In the genomic region with DNA sequence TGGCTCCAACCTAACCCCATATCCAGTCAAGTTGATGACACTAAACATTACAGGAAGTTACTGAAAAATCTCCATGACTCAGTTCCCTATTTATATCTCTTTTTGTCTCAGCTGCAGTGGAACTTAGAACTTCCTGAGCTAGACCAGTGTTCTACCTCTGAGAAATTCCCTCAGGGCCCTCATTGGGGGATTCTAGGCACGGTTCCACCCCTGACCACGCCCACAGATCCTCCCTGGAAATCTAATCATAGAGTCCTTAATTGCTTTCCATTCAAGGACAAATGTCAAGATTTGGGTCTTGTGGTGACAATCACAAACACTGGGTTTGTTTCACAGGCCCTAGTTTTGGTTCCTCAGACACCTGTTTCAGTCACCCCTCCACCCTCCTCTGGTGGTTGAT, we compare ENCODE assay signal across 21 mouse cellular contexts. TPM values are rescaled to one million over a fixed set of nuclear protein-coding genes. Genes with fewer than 3 reads are reported as not detected.
DNase-seq lines count a peak whose midpoint lies in the region; ATAC-seq and TF ChIP-seq lines count a peak whose summit lies in the region.
"Had no signal": no experiment of that assay in that cellular context is flagged by ENCODE, and none has a peak within 500 bp of the region (broad histone marks: within the 10 kb centered on the region; RNA-seq: fewer than 3 reads in every experiment).

No protein-coding gene starts in this region.

- no peak for TF ChIP-seq CTCF in kidney, adult 2 months (conservative IDR thresholded peaks at IDR 0.05; ENCODE audit: insufficient read depth, insufficient read length, low read depth, low read length)
- TF ChIP-seq CTCF in CH12.LX (conservative IDR thresholded peaks at IDR 0.05 in 1 of 2, IDR thresholded peaks at IDR 0.05 in 1 of 2; ENCODE audit: low read depth in 2 of 2, low read length in 2 of 2) = no peak
- no peak for TF ChIP-seq CTCF in layer of hippocampus, adult 2 months (conservative IDR thresholded peaks at IDR 0.05)

- no peak overlapping the region for H3K27ac ChIP-seq in kidney, adult 2 months (ENCODE audit: insufficient read depth, low read depth, low read length)
- H3K27ac ChIP-seq in CH12.LX (ENCODE audit: insufficient read depth, low read depth) = peak overlapping the region; percentile 93
- H3K27ac ChIP-seq in layer of hippocampus, adult 2 months = no peak overlapping the region
- H3K27ac ChIP-seq: embryonic facial prominence, embryonic 12.5 days; hindbrain, embryonic 14.5 days; liver, embryonic 13.5 days; midbrain, embryonic 12.5 days had no signal

- WGBS in kidney, adult 2 months = 38% methylated on average over 2 of the region's 2 CpGs

- ATAC-seq in megakaryocyte, adult 5-6 weeks (ENCODE audit: poor library complexity, severe bottlenecking) = peak; percentile 76
- ATAC-seq: activated CD4-positive, CD25-positive, alpha-beta regulatory T cell, adult 4 months; intestine, embryonic 16.5 days had no signal

- H3K4me3 ChIP-seq in kidney, adult 2 months (ENCODE audit: insufficient read depth, low read depth, low read length) = no peak overlapping the region
- H3K4me3 ChIP-seq in CH12.LX (replicated peaks in 1 of 3; ENCODE audit: low read depth in 2 of 3, low read length in 2 of 3, poor library complexity in 1 of 3) = no peak overlapping the region
- no peak overlapping the region for H3K4me3 ChIP-seq in layer of hippocampus, adult 2 months
- H3K4me3 ChIP-seq: embryonic facial prominence, embryonic 12.5 days; liver, embryonic 13.5 days; midbrain, embryonic 12.5 days; myocyte had no signal

- H3K4me2 ChIP-seq in CH12.LX (ENCODE audit: insufficient read depth, low read depth, poor library complexity, severe bottlenecking) = peak overlapping the region; percentile 54; the same call in 1 of the 2 replicates
- H3K4me2 ChIP-seq: embryonic facial prominence, embryonic 12.5 days; hindbrain, embryonic 14.5 days; liver, embryonic 13.5 days; midbrain, embryonic 12.5 days had no signal

- H3K27me3 ChIP-seq in kidney, adult 2 months (replicated peaks; ENCODE audit: control insufficient read depth, insufficient read depth, low read length) = no peaks in the 10 kb centered on the region
- H3K27me3 ChIP-seq in CH12.LX (replicated peaks) = no peaks in the 10 kb centered on the region
- H3K27me3 ChIP-seq: embryonic facial prominence, embryonic 12.5 days; liver, embryonic 13.5 days; midbrain, embryonic 12.5 days had no signal

- DNase-seq in kidney, adult 2 months = peak; percentile 10
- no peak for DNase-seq in kidney, adult 11 months
- DNase-seq in 416B (ENCODE audit: low read depth) = peak; percentile 59
- peak; percentile 78 for DNase-seq in CH12.LX (ENCODE audit: extremely low read depth)
- no peak for DNase-seq in right cerebral cortex, postnatal 4 days
- no peak for DNase-seq in layer of hippocampus, adult 2 months (ENCODE audit: low spot score in 2 of 2)
- DNase-seq: adrenal gland, postnatal 25 days; cerebellum, postnatal 36 days; gastrocnemius, postnatal 10 days; kidney, postnatal 10 days; layer of hippocampus, adult 9-11 months; liver, embryonic 13.5 days; lung, postnatal 10 days; thymus, postnatal 36 days had no signal

- dilution Hi-C loops in CH12.LX (cut with MboI; ENCODE audit: extremely low pct_ligation_motif_present, extremely low pct_unique_long_range_greater_than_20kb, low sequenced_read_pairs) = no loop called here

- 0 out of 2 replicates have a peak overlapping the region, but pooled peaks have one; percentile 1 for H3K9ac ChIP-seq in CH12.LX (ENCODE audit: insufficient read depth, low read depth)
- H3K9ac ChIP-seq: embryonic facial prominence, embryonic 12.5 days; hindbrain, embryonic 14.5 days; liver, embryonic 13.5 days; midbrain, embryonic 12.5 days had no signal

- no peaks in the 10 kb centered on the region for H3K36me3 ChIP-seq in kidney, adult 2 months (ENCODE audit: control insufficient read depth, insufficient read depth, low read length)
- H3K36me3 ChIP-seq in CH12.LX (replicated peaks in 1 of 2; ENCODE audit: control insufficient read depth in 1 of 2, insufficient read depth in 1 of 2, low read length in 1 of 2) = peaks cover 33 to 71% of the 10 kb centered on the region in 2 experiments
- H3K36me3 ChIP-seq: embryonic facial prominence, embryonic 12.5 days; liver, embryonic 13.5 days; midbrain, embryonic 12.5 days had no signal

- no peak for TF ChIP-seq RAD21 in CH12.LX (IDR thresholded peaks at IDR 0.05; ENCODE audit: low read depth, low read length)

- TF ChIP-seq EP300 in CH12.LX (IDR thresholded peaks at IDR 0.05; ENCODE audit: low read length) = peak; percentile 91

- H3K4me1 ChIP-seq in kidney, adult 2 months (ENCODE audit: control insufficient read depth, insufficient read depth, low read length) = no peaks in the 10 kb centered on the region
- H3K4me1 ChIP-seq in CH12.LX (ENCODE audit: control insufficient read depth in 1 of 2, insufficient read depth in 2 of 2) = peaks cover 60 to 86% of the 10 kb centered on the region in 2 experiments
- H3K4me1 ChIP-seq: embryonic facial prominence, embryonic 12.5 days; midbrain, embryonic 12.5 days had no signal

- H3K9me3 ChIP-seq in CH12.LX (replicated peaks; ENCODE audit: low read length) = peaks cover 16% of the 10 kb centered on the region
- H3K9me3 ChIP-seq: embryonic facial prominence, embryonic 12.5 days; liver, embryonic 13.5 days; midbrain, embryonic 12.5 days had no signal

- no peak for TF ChIP-seq POLR2A in kidney, adult 2 months (IDR thresholded peaks at IDR 0.05; ENCODE audit: low read depth, low read length)
- no peak for TF ChIP-seq POLR2A in CH12.LX (IDR thresholded peaks at IDR 0.05; ENCODE audit: low read depth, low read length)

- in situ Hi-C loops in CH12.LX (cut with MboI; ENCODE audit: low pct_ligation_motif_present, low pct_unique_long_range_greater_than_20kb, low sequenced_read_pairs) = no loop called here

- H3K79me2 ChIP-seq in CH12.LX (replicated peaks; ENCODE audit: control insufficient read depth, extremely low read depth, insufficient read depth, poor library complexity, severe bottlenecking) = peaks cover 97% of the 10 kb centered on the region

TF ChIP-seq in CH12.LX, 34 proteins besides CTCF, POLR2A, EP300 and RAD21 (continues in another document):
- TF ChIP-seq NRF1 (IDR thresholded peaks at IDR 0.05; ENCODE audit: low read depth, low read length) (no peak), NELFE (IDR thresholded peaks at IDR 0.05; ENCODE audit: low read depth, low read length) (no peak), UBTF (IDR thresholded peaks at IDR 0.05; ENCODE audit: low read depth, low read length) (no peak), USF2 (conservative IDR thresholded peaks at IDR 0.05; ENCODE audit: low read depth, low read length) (no peak), MAFK (IDR thresholded peaks at IDR 0.05; ENCODE audit: insufficient replicate concordance, low read length) (0 out of 2 replicates have a peak, but pooled peaks have one; percentile 42), MAZ (IDR thresholded peaks at IDR 0.05; ENCODE audit: low read depth, low read length) (0 out of 2 replicates have a peak, but pooled peaks have one; percentile 18), PAX5 (IDR thresholded peaks at IDR 0.05; ENCODE audit: low read length) (no peak), ETS1 (conservative IDR thresholded peaks at IDR 0.05; ENCODE audit: low read depth, low read length) (peak; percentile 91), ZMIZ1 (IDR thresholded peaks at IDR 0.05; ENCODE audit: low read depth, low read length) (no peak), JUN (IDR thresholded peaks at IDR 0.05; ENCODE audit: insufficient read depth, low read depth, low read length) (peak; percentile 84), GABPA (IDR thresholded peaks at IDR 0.05; ENCODE audit: insufficient replicate concordance, low read depth, low read length) (no peak), CHD1 (IDR thresholded peaks at IDR 0.05; ENCODE audit: low read depth, low read length) (no peak), SMC3 (IDR thresholded peaks at IDR 0.05; ENCODE audit: low read depth, low read length) (peak; percentile 9; the same call in 1 of the 2 replicates), ZC3H11A (IDR thresholded peaks at IDR 0.05; ENCODE audit: low read depth, low read length) (no peak), TCF12 (IDR thresholded peaks at IDR 0.05; ENCODE audit: low read depth, low read length) (peak; percentile 59; the same call in 1 of the 2 replicates), MXI1 (IDR thresholded peaks at IDR 0.05; ENCODE audit: low read depth, low read length) (0 out of 2 replicates have a peak, but pooled peaks have one; percentile 12), CHD2 (IDR thresholded peaks at IDR 0.05; ENCODE audit: low read length) (peak; percentile 69), ZKSCAN1 (IDR thresholded peaks at IDR 0.05; ENCODE audit: borderline replicate concordance, low read depth, low read length) (no peak)

RNA-seq across cellular contexts. Expression of a gene that starts 6.2 kb away (rescaled TPM):
- 1.1 and 3.4 TPM in 2 replicates for polyA plus RNA-seq in kidney, adult 2 months (2012; rRNA removed)
- total RNA-seq in CH12.LX (2012; rRNA removed) (84.3 and 108 TPM in 2 replicates), CH12.LX (2014; rRNA removed) (60.3 and 66.7 TPM in 2 replicates)
- 90.9 and 99.8 TPM in 2 replicates for polyA plus RNA-seq in CH12.LX (2012; ENCODE audit: insufficient read length, low read depth)
- total RNA-seq in megakaryocyte, adult 5-6 weeks (2015) = 84.7 and 92.2 TPM in 2 replicates
- total RNA-seq in megakaryocyte, adult 5-6 weeks (2017) = 307 and 321 TPM in 2 replicates
- 1 to 10 TPM; 2.8 to 3.2 TPM for total RNA-seq in layer of hippocampus, adult 2 months (2021)
- polyA plus RNA-seq: myocyte had no signal

RNA-seq across cellular contexts. Expression of a gene that starts 35.8 kb away (rescaled TPM):
- polyA plus RNA-seq in kidney, adult 2 months (2012; rRNA removed) = 30.4 and 35.6 TPM in 2 replicates
- 22.9 and 25.2 TPM in 2 replicates for total RNA-seq in CH12.LX (2012; rRNA removed)
- total RNA-seq in CH12.LX (2014; rRNA removed) = 21.5 and 22.1 TPM in 2 replicates
- polyA plus RNA-seq in CH12.LX (2012; ENCODE audit: insufficient read length, low read depth) = 40.0 and 44.6 TPM in 2 replicates
- 3.6 and 5.4 TPM in 2 replicates for total RNA-seq in megakaryocyte, adult 5-6 weeks (2015)
- total RNA-seq in megakaryocyte, adult 5-6 weeks (2017) = 9.0 and 9.4 TPM in 2 replicates
- total RNA-seq in layer of hippocampus, adult 2 months (2021) = 1 to 10 TPM; 8.2 to 9.8 TPM

RNA-seq across cellular contexts. Expression of a gene that starts 36.8 kb away (rescaled TPM):
- 36.7 and 39.6 TPM in 2 replicates for polyA plus RNA-seq in kidney, adult 2 months (2012; rRNA removed)
- total RNA-seq in CH12.LX (2012; rRNA removed) (23.6 and 32.0 TPM in 2 replicates), CH12.LX (2014; rRNA removed) (17.4 and 20.2 TPM in 2 replicates)
- 25.0 and 26.0 TPM in 2 replicates for polyA plus RNA-seq in CH12.LX (2012; ENCODE audit: insufficient read length, low read depth)
- total RNA-seq in megakaryocyte, adult 5-6 weeks (2015) = 36.6 and 39.1 TPM in 2 replicates
- 36.6 and 37.7 TPM in 2 replicates for total RNA-seq in megakaryocyte, adult 5-6 weeks (2017)
- 10 to 100 TPM; 24.0 to 24.8 TPM for total RNA-seq in layer of hippocampus, adult 2 months (2021)

RNA-seq across cellular contexts. Expression of a gene that starts 57.1 kb away (rescaled TPM):
- 51.5 and 69.4 TPM in 2 replicates for polyA plus RNA-seq in kidney, adult 2 months (2012; rRNA removed)
- total RNA-seq in CH12.LX (2012; rRNA removed) (2.5 and 5.4 TPM in 2 replicates), CH12.LX (2014; rRNA removed) (1.4 and 3.9 TPM in 2 replicates)
- 1.2 and 1.5 TPM in 2 replicates for polyA plus RNA-seq in CH12.LX (2012; ENCODE audit: insufficient read length, low read depth)
- 699 and 776 TPM in 2 replicates for total RNA-seq in megakaryocyte, adult 5-6 weeks (2015)
- 1,145 and 1,156 TPM in 2 replicates for total RNA-seq in megakaryocyte, adult 5-6 weeks (2017)
- total RNA-seq in layer of hippocampus, adult 2 months (2021) = under 1 TPM; 0.97 to 0.98 TPM

Comparison
In these comparisons a context has a peak if more than half of its experiments do, and no peak if none do; other contexts are left out.
1. DNase-seq: peak in kidney, adult 2 months (single experiment), 416B (single experiment) and CH12.LX (single experiment); none in kidney, adult 11 months (single experiment), right cerebral cortex, postnatal 4 days (single experiment) and layer of hippocampus, adult 2 months (0 of 2).
2. RNA of a gene that starts 6.2 kb away (total RNA-seq): 84.7 to 321 TPM in megakaryocyte, adult 5-6 weeks and 60.3 to 108 TPM in CH12.LX; 2.8 to 3.2 TPM in layer of hippocampus, adult 2 months; every median in the first group is over 10 times any median in the second.